Mouse (Mus musculus) large intestine, adult 2 months (tissue): ENCODE measurements around the gene Mrpl43. TPM values are rescaled to one million over a fixed set of nuclear protein-coding genes. Genes with fewer than 3 reads are reported as not detected.

ENCODE experiments used
- DNase-seq: peaks from one replicate; pipeline ENCODE4 v3.0.0-alpha.2; 2012; ENCODE audit warnings: low read depth, low spot score
- WGBS: fragments of 180-500 bp; shearing (Covaris S2); methylation state at CpG from one replicate; pipeline ENCODE4 v1.1.7; 2018; 5-methylcytosine and 5-hydroxymethylcytosine counted together
- polyA plus RNA-seq: library from polyadenylated mRNA; depleted of rRNA; stranded (reverse); fragments of >200 nt; gene quantifications from 2 replicates; pipeline ENCODE4 v1.2.3, GENCODE M21; 2012; rRNA removed

The Mrpl43 gene
- polyA plus RNA-seq, 1 experiment = 73.1 TPM

GRCm38 (mm10) chr19:44985159-44985988 lies 20.9 kb downstream of the Mrpl43 start:
- WGBS = 20% methylated on average over 5 of the region's 5 CpGs
- no peak for DNase-seq

GRCm38 (mm10) chr19:44984420-44984819 lies 21.8 kb downstream of the Mrpl43 start:
- WGBS = 71% methylated on average over 4 of the region's 4 CpGs
- no peak for DNase-seq

- DNase-seq = no peak
- whole genome bisulfite sequencing = 41% methylated on average over 6 of the region's 6 CpGs
These were observed 22.9 kb downstream of the Mrpl43 start for GRCm38 (mm10) chr19:44983366-44983765.

- DNase-seq = no peak
- 19% methylated on average over 7 of the region's 7 CpGs for WGBS
These were observed 23.6 kb downstream of the Mrpl43 start for GRCm38 (mm10) chr19:44982477-44983115.

- 74% methylated on average over 2 of the region's 2 CpGs for WGBS
- no peak for DNase-seq
These were observed 25.5 kb downstream of the Mrpl43 start for GRCm38 (mm10) chr19:44980787-44981186.

GRCm38 (mm10) chr19:44977148-44977547 lies 29.1 kb downstream of the Mrpl43 start:
- DNase-seq = no peak
- 38% methylated on average over 6 of the region's 6 CpGs for WGBS

GRCm38 (mm10) chr19:44976636-44977035 lies 29.6 kb downstream of the Mrpl43 start:
- DNase-seq = no peak
- 67% methylated on average over 6 of the region's 6 CpGs for WGBS

- 87% methylated on average over 3 of the region's 3 CpGs for WGBS
- no peak for DNase-seq
These were observed 37.9 kb downstream of the Mrpl43 start for GRCm38 (mm10) chr19:44968329-44968728.

GRCm38 (mm10) chr19:44965978-44966377 lies 40.3 kb downstream of the Mrpl43 start:
- DNase-seq = no peak
- 95% methylated on average over 1 of the region's 1 CpGs for WGBS

GRCm38 (mm10) chr19:44959633-44960032 lies 46.6 kb downstream of the Mrpl43 start:
- no peak for DNase-seq
- WGBS = 95% methylated on average over 2 of the region's 2 CpGs

Other genes with a start within 250 kb of the Mrpl43 start
- 5.0 and 13.5 TPM in 2 replicates for gene Slf2, start 75.3 kb downstream of the Mrpl43 start, polyA plus RNA-seq
- gene Sema4g, start 17.3 kb downstream of the Mrpl43 start, polyA plus RNA-seq = 200 and 362 TPM in 2 replicates
- 10.2 and 11.4 TPM in 2 replicates for gene Twnk, start 779 bp downstream of the Mrpl43 start, polyA plus RNA-seq
- gene Lzts2, start 8.0 kb upstream of the Mrpl43 start, polyA plus RNA-seq = 34.7 and 39.6 TPM in 2 replicates
- gene Pdzd7, start 39.3 kb upstream of the Mrpl43 start, polyA plus RNA-seq = 0.19 TPM in 2 replicates
- gene Sfxn3, start 41.1 kb upstream of the Mrpl43 start, polyA plus RNA-seq = 10.2 and 11.4 TPM in 2 replicates
- 1.1 and 1.6 TPM in 2 replicates for gene Kazald1, start 68.8 kb upstream of the Mrpl43 start, polyA plus RNA-seq
- gene Tlx1, start 144.2 kb upstream of the Mrpl43 start, polyA plus RNA-seq = not detected in 2 replicates
- gene Lbx1, start 229.4 kb upstream of the Mrpl43 start, polyA plus RNA-seq = not detected in 2 replicates